Mouse (Mus musculus) megakaryocyte, embryonic 14.5 days (primary cell): Measurements from ENCODE around the gene Rps18.

Experiments
- FLI1 ChIP-seq: IDR thresholded peaks from 2 replicates; pipeline ENCODE4 v1.6.1; 2012; ENCODE audit warnings: low read length, inconsistent platforms, mixed read lengths
- GATA1 ChIP-seq: IDR thresholded peaks from 3 replicates; pipeline ENCODE4 v1.6.1; 2012; ENCODE audit warnings: mixed read lengths, low read length, inconsistent platforms, borderline replicate concordance

- TF ChIP-seq GATA1 (no peak), FLI1 (no peak)
Measured at GRCm38 (mm10) chr17:33957493-33957892, 1.7 kb upstream of the Rps18 start.
